Mouse (Mus musculus): ENCODE results near the gene Otud7b.
A peak's percentile ranks its signal among the peaks of the same experiment; 100 is the strongest.
"Not testable (repeated sequence)": the region's sequence is repeated elsewhere in the genome, so short reads cannot be mapped to it uniquely, and the experiment has no call there.

Otud7b gene

DNA sequence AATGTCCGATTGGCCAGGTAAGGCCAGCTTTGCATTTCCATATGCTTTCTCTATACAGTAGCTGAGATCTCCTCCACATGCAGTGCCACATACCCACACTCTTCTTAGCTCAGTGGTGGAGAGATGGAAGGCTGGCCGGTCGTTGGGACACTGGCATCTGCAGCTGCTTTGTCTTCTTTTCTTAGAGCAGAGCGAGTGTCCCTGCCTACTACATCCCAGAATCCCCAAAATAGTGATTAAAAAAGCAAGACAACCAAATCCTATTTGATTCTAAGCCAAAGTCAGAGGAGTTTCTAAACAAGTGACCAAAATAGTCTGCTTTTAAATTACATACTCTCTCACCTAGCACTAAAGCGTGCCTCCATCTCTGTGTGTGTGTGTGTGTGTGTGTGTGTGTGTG lies 48.3 kb downstream of the Otud7b start:
- no peak for DNase-seq

DNA sequence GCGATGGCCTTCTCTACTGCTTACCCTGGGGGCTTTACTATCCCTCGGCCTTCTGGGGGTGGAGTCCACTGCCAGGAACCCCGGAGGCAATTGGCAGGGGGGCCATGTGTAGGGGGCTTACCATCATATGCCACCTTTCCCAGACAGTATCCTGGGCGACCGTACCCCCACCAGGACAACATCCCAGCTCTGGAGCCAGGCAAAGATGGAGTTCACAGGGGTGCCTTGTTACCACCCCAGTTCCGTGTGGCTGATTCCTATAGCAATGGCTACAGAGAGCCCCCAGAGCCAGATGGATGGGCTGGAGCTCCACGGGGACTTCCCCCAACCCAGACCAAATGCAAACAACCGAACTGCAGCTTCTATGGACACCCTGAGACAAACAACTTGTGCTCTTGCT lies 51.2 kb downstream of the Otud7b start:
- no peak for DNase-seq

DNA sequence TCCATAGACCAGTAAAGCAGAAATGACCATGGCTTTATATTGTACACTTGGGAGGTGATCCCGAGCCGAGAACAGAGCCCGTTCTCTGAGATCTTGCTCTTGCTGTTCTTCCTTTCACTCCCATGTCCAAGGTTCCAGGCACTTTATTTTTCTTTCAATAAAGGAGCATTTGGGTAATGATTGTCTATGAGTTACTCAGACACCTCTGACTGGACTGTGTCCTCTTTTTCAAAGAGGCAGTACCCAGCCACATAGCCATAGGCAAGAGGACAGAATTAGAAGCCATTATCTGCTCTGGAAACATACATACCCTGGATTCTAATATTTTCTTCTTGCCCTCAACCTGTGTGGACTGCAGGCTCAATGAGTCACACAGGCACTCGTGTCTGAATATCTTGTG lies 55.5 kb downstream of the Otud7b start:
- no peak for DNase-seq

DNA sequence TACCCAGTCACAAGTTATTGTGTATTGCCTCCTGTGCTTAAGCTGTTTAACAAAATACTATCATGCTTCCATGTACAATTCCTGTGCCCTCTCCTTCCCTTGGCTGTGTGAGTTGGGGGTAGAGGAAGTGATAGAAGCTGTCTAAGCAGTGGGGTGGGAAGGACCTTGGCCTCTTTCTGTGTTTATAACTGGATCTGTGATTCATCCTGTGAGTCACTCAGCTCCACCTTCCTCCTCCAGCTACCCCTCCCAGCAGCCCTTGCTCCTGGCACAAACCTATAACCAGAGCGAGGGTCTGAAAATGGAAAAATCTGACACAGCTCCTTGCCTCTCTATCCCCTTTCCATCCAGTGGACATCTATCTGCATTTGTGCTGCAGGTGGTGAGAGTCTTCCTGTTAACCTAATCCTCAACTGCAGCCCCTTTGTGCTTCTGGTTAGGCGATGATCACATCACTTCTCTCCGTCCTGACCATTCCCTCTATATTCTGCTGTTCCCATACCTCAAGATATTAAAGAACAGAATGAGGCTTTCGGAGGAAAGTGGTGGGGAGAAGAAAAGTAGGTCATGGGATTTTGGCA lies 56.0 kb downstream of the Otud7b start:
- no peak for DNase-seq

DNA sequence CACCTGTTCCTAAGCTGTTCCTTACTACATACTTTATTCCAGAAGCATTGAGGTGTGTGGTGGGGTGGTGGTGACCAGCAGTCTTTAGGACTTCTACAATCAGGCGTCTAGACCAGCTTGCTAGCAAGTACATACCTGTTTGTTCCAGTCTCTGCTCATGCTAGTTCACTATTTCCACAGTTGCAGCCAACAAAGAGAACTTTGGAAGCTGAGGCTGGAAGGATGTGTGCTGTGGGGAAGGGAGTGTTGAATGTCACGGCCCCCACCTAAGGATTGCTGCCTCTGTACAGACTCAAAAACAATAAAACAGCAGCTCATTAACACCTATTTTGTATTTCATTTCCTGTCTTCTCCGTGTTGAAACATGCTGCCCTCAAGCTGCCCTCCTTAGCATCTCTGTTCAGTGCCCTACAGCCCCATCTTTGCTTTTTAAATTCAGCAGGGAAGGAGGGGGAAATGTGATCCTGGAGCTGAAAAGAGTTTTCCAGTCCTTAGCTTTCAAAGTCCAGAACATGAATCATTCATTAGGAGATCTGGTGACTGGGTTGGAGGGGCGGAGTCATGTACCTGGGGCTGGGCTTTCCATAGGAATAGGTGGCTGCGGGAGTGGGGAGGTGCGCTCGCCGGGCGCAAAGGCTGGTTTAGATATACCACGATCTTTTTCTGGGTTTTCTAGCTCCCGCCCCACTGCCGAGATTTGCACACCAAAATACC lies 56.6 kb downstream of the Otud7b start:
- DNase-seq, result no peak

DNA sequence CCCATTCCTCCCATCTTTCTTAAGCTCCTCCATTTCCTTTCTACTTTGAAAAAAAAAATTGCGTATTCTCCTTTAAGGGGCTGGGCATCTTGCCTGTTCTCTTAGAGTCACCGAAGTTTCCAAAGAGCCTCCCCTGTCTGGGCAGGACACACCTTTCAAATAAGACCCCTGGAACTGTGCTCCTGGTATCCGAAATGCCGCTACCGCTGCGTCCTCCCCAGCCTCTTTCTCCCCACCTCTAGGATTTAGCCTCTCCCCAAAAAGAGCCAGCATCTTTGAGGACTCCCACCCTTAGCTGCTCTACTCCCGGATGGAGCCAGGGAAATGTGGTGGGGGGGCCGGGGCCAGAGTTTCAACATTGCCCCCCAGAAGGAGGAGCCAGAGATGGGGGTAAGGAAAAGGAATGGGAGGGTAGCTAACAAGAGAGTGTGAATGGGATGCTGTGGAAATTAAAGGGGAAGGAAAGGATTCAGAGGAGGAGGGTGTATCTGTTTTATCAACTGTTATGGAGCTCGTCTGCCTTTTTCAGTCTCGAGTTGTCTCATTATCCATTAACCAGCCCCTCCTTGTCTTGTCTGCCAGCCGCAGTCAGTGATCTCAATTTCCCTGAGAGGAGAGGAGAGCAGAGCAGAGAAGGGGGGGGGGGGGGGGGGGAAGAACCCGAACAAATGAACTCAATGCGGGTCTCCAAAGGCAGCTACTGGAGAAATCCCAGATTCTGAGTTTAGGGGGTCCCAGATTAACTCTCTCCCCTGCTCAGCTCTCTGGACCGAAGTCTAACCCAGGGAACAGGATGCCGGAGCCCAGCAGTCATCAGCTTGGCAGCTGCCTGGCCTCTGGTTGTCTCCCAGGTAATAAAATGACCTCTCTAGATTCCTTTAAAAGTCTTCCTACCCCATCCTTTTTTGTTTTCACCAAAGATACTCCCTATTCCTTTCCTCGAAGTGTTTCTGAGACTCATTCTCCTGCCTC lies 57.8 kb downstream of the Otud7b start, which contains the start of gene Mtmr11:
Mtmr11 (plus strand) TSS at position 136 of the 972 bp plus-strand sequence.
- DNase-seq, result no peak

DNA sequence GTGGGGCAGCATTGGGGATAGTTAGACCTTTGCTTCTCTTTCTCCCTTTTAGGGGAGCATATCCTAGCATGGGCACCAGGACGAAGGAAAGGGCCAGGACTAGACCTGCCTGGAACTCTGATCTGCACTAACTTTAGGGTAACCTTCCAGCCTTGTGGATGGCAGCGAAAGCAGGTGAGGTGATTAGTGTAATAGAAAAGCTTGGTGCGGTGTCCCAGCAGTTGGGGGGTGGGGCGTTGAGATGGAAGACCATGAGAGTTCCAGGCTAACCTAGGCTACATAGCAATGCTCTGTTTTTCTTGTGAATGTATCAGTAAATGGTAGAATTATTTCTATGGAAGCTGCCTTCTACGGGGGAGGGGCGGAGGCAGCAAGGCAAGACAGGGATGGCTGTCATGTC lies 58.7 kb downstream of the Otud7b start:
- no peak for DNase-seq

DNA sequence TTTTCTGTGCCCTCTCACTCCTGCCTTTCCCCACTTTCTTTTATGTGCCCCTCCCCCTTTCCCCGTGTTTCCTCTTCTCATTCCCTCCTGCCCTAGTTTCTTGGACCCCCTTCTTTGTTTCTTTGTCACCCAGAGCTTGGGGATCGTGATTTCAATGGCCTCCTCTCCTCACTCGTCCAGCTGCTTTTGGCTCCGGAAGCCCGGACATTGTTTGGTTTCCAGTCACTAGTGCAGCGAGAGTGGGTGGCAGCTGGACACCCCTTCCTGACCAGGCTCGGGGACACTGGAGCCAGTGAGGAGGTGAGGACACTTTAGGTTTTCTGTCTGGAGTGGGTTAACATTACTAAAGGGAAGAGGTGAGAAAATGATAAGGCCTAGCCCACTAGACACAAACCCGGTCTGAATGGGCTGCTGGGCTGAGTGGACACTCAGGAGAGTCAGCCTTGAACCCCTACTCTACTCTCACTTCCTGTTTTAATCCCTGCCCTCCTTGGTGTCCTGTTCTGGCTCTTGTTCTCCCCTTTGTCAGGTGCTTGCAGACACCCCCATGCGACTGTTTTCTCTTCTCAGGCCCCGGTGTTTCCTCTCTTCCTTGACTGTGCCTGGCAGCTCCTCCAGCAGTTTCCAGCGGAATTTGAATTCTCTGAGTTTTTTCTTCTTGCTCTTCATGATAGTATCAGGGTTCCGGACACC lies 64.3 kb downstream of the Otud7b start:
- DNase-seq, result no peak

DNA sequence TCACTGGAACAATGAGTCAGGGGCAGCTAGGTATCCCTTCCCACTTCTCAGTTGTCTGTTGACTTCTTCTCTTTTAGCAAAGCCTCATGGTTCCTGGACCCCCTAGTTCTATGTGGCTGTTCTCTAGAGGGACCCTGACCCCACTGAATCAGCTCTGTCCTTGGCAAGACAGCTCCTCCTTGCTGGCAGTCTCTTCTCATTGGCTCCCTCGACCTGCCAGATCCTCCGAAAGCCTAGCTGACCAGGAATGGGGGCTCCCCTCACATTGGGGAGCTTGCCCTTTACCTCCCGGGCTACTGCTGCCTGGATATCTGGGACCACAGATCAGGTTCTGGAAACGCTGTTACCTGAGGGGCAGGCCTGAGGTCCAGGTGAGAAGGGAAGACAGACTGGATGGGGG lies 65.9 kb downstream of the Otud7b start:
- DNase-seq, result no peak

DNA sequence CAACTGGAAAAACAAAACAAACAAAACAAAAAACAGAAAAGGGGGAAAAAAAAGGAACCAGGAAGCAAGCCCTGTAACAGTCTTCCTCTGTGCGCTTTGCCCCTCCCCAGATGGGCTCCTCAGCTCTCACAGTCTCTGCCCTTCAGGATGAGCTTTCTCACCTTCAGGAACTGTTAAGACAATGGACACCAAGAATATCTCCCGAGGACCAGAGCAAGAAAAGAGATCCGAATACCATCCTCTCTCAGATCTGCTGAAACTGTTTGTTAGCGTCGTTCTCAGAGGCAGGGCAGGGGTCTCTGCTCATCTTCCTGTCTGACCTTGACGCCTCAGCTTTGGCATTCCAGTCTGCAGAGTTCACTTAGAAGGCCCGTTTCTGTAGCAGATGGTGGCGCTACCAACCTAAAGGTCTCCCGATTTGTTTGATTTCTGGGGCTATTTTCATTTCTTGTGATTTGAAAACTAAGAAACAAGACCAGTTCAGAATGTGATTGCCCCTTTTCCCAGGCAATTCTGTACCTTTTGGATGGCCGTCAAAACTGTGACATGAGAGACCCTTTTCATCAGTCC lies 66.7 kb downstream of the Otud7b start:
- peak; percentile 42 for DNase-seq

DNA sequence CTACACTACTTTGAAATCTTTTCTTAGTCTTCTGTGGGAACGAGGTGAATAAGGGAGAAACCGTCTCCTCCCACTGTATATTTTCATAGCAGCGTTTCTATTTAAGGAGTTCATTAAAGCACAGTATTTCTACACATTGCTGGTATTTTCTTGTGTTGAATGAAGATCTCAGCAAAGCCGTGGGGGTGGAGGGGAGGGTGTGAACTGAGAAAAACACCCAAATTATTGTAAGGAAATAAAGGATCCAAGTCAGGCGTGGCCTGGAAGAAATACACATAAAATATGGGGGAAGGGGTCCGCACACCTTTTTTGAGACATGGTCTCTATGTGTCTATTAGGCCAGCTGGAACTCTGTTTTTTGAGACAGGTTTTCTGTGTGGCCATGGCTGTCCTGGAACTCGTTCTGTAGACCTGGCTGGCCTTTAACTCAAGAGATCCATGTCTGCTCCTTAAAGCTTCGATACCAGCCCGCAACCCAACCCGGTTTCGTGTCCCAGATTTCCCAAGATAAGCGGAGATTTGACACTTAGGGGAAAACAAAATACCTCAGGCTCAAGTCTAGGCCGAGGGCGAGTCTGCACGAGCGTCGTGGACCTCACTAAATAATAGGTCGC lies 67.4 kb downstream of the Otud7b start:
- DNase-seq, result no peak

DNA sequence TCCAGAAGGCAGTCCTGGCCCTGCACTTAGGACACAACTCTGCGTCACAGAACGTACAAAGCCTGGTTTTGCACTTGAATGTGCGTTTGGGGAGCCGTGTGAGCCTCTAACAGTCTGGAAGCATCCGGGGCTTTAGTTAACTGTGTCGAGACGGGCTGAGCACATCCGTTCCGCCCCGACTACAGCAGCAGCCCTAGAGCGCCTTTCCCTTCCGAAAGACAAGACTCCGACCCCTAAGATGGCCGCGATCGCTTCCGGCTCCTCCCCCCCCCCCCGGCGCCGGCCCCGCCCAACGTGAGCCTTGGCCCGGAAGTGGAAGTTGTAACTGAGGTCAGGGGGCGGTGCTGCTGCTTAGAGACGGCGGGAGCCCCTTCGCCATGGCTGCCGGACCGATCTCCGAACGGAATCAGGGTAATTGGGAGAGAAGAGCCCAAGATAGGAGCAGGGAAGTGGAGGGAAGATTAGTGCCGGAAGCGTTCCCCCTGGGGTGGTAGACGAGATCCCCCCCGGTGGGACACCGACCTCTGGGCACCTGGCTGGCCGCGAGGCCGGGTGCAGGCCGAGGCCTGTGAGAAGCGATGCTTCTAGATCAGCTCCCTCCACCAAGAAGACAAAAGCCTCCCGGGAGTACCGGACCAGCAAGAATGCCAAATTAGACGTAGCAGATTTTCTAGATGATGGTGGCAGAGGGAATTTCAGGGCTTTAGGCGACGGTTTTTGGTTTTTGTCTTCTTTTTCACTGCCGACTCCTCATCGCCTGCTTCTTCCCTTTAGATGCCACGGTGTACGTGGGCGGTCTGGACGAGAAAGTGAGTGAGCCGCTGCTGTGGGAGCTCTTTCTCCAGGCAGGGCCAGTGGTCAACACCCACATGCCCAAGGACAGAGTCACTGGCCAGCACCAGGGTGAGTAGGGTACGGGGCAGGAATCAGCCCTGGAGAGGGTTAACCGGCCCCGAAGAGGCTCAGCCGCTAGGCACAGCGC lies 68.2 kb downstream of the Otud7b start, which contains the start of gene Sf3b4:
Sf3b4 (plus strand) TSS at position 136 of the 982 bp plus-strand sequence.
- peak; percentile 86 for DNase-seq

DNA sequence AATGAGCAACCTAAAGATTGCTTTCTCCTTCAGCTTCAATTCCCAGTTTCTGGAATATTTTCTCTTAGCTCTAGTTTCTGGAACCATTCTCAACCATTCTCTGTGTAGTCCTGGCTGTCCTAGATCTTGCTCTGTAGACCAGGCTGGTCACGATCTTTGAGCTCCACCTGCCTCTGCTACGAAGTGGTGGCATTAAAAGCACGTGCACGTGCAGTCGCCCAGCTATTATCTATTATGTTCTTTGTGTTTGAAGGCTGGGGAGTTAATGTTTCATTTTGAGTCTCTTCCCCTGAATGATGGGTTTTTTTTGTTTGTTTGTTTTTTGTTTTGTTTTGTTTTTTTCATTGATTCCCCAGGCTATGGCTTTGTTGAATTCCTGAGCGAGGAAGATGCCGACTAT lies 68.9 kb downstream of the Otud7b start:
- DNase-seq, result no peak

DNA sequence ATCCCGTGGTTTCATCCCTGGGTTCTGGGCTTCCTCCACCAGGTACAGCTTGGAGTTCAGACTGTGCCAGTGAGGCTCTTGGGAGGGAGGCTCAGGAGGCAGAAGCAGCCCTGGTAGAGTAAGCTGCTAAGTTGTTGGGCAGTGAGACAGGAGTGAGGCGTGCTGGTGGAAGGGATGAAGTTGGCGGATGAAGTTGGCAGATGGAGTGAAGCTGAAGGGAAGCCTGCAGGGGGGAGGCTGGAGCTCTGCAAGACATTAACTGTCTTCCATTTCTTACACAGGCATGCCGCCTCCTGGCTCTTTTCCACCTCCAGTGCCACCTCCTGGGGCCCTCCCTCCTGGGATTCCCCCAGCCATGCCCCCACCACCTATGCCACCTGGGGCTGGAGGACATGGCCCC lies 69.7 kb downstream of the Otud7b start:
- DNase-seq, result not testable (repeated sequence)

DNA sequence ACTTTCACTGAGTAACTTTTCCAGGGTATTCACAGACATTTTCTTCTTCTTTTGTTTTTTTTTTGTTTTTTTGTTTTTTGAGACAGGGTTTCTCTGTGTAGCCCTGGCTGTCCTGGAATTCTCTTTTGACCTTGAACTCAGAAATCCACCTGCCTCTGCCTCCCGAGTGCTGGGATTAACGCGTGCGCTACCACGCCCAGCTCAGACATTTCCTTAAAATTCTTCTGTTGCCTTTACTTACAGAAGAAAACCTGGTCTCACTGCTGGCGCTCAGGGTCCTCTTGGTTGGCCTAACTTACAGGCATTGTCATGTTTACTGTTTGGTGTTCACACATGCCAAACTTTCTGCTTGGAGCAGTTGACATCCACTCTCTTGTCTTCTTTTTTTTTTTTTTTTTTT lies 70.9 kb downstream of the Otud7b start:
- no peak for DNase-seq

DNA sequence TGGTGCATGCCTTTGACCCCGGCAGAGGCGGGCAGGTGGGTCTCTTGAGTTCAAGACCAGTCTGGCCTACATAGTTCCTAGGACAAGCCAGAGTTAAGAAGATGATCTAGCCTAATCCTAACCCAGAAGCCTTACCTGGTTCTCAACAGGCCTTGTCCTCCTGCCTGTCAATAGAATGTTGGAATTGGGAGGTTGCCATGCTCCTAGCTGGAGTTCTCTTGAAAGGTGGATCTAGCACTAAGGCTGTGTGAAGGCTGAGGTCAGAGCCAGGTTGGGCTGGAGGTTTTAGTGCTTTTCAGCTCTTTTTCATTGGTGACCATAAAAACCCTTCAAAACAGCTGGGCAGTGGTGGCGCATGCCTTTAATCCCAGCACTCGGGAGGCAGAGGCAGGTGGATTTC lies 74.1 kb downstream of the Otud7b start:
- DNase-seq, result no peak

DNA sequence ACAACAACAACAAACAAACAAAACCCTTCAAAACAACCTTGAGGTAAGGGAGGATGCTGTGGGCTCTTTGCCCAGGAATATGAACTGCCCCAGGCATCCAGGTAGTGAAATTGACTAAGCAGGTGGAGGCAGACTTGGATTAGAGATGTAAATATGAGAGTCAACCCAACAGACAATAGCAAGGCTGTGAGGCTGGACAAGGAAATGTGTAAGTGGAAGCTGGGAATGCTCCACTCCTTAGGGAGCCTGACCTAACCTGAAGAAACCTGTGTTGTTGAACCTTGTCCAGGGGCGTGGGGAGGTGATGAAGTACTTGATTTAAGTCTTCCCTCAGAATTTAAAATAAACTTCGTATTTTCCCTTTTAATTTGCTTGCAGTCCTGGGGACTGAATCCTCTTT lies 74.6 kb downstream of the Otud7b start:
- no peak for DNase-seq

DNA sequence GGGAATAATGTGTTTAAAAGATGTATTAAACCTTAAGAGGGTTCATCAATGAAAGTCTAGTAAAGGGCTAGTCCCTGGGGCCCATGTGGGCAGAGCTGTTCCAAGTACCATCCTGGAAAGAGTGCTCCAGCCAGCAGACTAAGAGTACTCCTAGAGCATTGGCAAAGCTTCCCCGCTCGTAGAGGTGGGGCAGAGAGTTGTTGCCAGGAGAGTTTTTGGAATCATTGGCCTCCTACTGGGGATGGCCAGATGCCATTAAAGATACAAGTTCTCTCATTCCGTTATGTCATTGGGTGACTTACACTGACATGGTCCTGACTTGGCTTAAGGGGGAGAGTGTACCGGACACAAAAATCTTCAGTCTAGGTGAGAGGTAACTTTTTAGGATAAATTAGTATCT lies 75.2 kb downstream of the Otud7b start:
- DNase-seq, result no peak

DNA sequence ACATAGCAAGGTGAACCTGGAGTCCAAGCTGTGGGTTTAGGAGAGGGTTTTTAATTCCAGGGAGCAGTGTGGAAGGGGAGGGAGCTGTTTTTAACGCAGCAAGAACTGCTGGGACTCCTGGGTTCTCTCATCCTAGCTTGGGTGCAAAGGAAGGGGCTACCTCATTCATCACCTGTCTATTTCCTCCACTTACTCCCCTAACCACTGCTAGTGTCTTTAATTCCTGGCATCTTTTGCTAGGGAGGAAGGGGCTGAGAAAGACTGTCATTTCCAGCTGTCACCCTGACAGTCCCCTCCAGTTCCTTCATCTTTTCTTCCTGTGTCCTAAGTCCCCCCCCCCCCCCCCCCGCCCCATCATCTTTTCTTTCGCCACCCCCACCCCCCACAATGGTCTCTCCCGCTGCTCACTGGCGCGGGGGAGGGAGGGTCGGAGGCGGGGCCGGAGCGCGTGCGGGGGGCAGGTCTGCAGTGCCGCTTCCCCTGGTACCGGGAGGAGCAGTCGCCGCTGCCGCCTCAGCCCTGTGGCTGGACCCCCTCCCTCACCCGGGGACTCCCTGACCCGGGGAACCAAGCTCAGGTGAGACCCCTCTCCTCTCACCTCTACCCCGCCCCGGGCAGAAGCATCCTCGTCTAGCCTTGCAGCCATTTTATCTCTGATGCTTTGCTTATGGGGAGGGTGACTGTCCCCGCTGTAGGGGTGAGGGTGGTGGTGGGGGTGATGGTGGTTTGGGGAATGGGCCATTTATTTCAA lies 76.6 kb downstream of the Otud7b start, which contains the start of gene Sv2a:
Sv2a (plus strand) TSS at position 425 of the 751 bp plus-strand sequence.
- peak; percentile 58 for DNase-seq
